Mouse (Mus musculus): ENCODE data around the gene Tgfb3. TPM values are rescaled to one million over a fixed set of nuclear protein-coding genes. Genes with fewer than 3 reads are reported as not detected.
A peak's percentile ranks its signal among the peaks of the same experiment; 100 is the strongest.

The Tgfb3 gene
- total and polyA plus RNA-seq, 2 experiments, result 0.46 to 0.84 TPM

DNA sequence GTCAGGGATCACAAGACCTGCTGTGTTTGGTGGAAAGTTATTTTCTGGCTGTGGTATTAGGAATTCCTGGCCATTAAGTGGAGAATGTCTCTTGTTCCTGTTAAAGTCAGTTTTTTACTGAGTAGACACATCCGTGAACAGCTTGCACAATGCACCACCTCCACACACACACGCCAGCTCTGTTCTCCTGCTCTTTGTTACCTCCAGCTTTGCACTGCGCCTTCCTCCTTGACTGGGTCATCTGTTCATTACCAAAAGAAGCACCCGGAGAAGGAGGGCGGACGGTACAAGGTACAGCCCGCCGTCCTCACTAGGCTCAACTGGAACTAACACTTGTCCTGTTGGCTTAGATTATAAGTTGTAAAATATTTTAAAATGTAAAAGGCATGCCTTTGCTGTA is 23.8 kb upstream of the Tgfb3 start:
- TF ChIP-seq CTCF (IDR thresholded peaks at IDR 0.05; ENCODE audit: low read depth, low read length) (no peak), POLR2A (IDR thresholded peaks at IDR 0.05; ENCODE audit: extremely low read depth, insufficient read depth, low read length) (no peak)
- 83% methylated on average over 8 of the region's 8 CpGs for WGBS
- H3K36me3 ChIP-seq (ENCODE audit: control insufficient read depth, insufficient read depth, low read length), result no peaks in the 10 kb centered on the region
- H3K79me2 ChIP-seq (ENCODE audit: control insufficient read depth, insufficient read depth, low read length), result no peaks in the 10 kb centered on the region
- H3K4me3 ChIP-seq (ENCODE audit: insufficient read depth, low read depth, low read length), result no peak overlapping the region
- no peak overlapping the region for H3K27ac ChIP-seq (replicated peaks; ENCODE audit: insufficient read depth, low read depth, low read length)
- no peaks in the 10 kb centered on the region for H3K27me3 ChIP-seq (ENCODE audit: control insufficient read depth, insufficient read depth, low read length)
- H3K9ac ChIP-seq (ENCODE audit: low read depth, low read length), result no peak overlapping the region
- no peaks in the 10 kb centered on the region; the same call in 1 of the 2 replicates for H3K4me1 ChIP-seq (ENCODE audit: control insufficient read depth, insufficient read depth, low read length)
- DNase-seq (ENCODE audit: extremely low read depth, low read depth, low spot score), result no peak

DNA sequence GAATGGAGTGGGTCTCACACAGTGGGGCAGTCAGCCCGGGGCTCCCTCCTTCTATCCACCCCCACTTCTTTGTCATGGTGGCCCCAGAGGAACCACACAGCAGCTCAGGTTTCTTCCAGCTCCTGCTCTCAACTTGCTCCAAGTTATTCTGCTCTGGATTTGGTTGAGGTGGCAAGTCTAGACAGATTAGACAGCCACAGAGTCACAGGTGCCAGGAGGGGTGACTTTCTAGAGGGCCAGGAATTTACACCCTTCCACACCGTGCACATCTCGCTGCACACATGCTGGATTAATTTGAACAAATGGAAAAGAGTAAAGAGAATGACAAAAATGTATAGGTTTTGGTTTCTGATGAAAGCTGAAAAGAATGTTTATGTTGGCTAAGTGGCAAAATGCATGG is 21.9 kb upstream of the Tgfb3 start:
- H3K4me3 ChIP-seq (ENCODE audit: insufficient read depth, low read depth, low read length), result no peak overlapping the region
- no peak for DNase-seq (ENCODE audit: extremely low read depth, low read depth, low spot score)
- no peaks in the 10 kb centered on the region for H3K27me3 ChIP-seq (ENCODE audit: control insufficient read depth, insufficient read depth, low read length)
- no peaks in the 10 kb centered on the region; the same call in 1 of the 2 replicates for H3K4me1 ChIP-seq (ENCODE audit: control insufficient read depth, insufficient read depth, low read length)
- no peaks in the 10 kb centered on the region for H3K79me2 ChIP-seq (ENCODE audit: control insufficient read depth, insufficient read depth, low read length)
- TF ChIP-seq CTCF (IDR thresholded peaks at IDR 0.05; ENCODE audit: low read depth, low read length) (no peak), POLR2A (IDR thresholded peaks at IDR 0.05; ENCODE audit: extremely low read depth, insufficient read depth, low read length) (no peak)
- no peak overlapping the region for H3K27ac ChIP-seq (replicated peaks; ENCODE audit: insufficient read depth, low read depth, low read length)
- 97% methylated on average over 3 of the region's 3 CpGs for WGBS
- no peak overlapping the region for H3K9ac ChIP-seq (ENCODE audit: low read depth, low read length)
- H3K36me3 ChIP-seq (ENCODE audit: control insufficient read depth, insufficient read depth, low read length), result no peaks in the 10 kb centered on the region

DNA sequence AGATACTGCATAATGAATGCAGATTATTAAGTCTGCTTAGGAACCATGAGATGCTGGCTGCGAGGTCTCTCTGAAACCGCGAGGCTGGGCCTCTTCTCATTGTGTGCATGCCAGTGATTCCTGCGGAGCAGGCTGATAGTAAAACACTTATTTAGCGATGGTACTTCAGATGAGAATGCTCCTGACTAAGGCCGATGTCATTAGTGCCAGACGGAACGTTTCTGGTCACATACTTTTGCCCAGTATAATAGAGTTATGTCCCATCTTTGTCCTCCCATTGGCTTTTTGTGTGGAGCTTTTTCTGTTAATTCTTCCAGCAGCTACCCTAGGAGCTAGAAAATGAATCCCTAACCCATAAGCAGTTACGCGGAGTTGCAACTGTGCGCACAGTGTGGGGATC is 18.9 kb upstream of the Tgfb3 start:
- no peaks in the 10 kb centered on the region for H3K27me3 ChIP-seq (ENCODE audit: control insufficient read depth, insufficient read depth, low read length)
- H3K36me3 ChIP-seq (ENCODE audit: control insufficient read depth, insufficient read depth, low read length), result no peaks in the 10 kb centered on the region
- no peak overlapping the region for H3K4me3 ChIP-seq (ENCODE audit: insufficient read depth, low read depth, low read length)
- H3K27ac ChIP-seq (replicated peaks; ENCODE audit: insufficient read depth, low read depth, low read length), result no peak overlapping the region
- DNase-seq (ENCODE audit: extremely low read depth, low read depth, low spot score), result no peak
- no peak overlapping the region for H3K9ac ChIP-seq (ENCODE audit: low read depth, low read length)
- TF ChIP-seq CTCF (IDR thresholded peaks at IDR 0.05; ENCODE audit: low read depth, low read length) (no peak), POLR2A (IDR thresholded peaks at IDR 0.05; ENCODE audit: extremely low read depth, insufficient read depth, low read length) (no peak)
- no peaks in the 10 kb centered on the region for H3K4me1 ChIP-seq (ENCODE audit: control insufficient read depth, insufficient read depth, low read length)
- WGBS, result 93% methylated on average over 11 of the region's 11 CpGs
- H3K79me2 ChIP-seq (ENCODE audit: control insufficient read depth, insufficient read depth, low read length), result no peaks in the 10 kb centered on the region

DNA sequence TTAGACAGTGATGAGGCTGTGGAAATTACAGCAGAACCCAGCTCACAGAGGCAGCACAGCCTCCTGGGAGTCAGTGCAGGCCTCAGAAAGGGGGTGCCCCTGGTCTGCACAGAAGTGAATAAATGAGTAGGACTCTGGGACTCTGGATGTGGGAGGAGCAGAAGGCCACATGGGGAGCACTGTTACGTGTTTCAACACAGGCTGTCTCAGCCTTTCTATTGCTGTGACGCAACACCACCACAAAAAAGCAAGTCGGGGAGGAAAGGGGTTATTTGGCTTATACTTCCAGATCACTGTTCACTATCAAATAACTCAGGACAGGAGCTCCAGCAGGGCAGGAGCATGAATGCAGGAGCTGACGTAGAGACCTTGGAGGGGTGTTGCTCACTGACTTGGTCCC is 17.0 kb upstream of the Tgfb3 start:
- TF ChIP-seq CTCF (IDR thresholded peaks at IDR 0.05; ENCODE audit: low read depth, low read length) (no peak), POLR2A (IDR thresholded peaks at IDR 0.05; ENCODE audit: extremely low read depth, insufficient read depth, low read length) (no peak)
- Histone ChIP-seq H3K4me3 (ENCODE audit: insufficient read depth, low read depth, low read length) (no peak overlapping the region), H3K4me1 (ENCODE audit: control insufficient read depth, insufficient read depth, low read length) (no peaks in the 10 kb centered on the region), H3K36me3 (ENCODE audit: control insufficient read depth, insufficient read depth, low read length) (no peaks in the 10 kb centered on the region), H3K27ac (replicated peaks; ENCODE audit: insufficient read depth, low read depth, low read length) (no peak overlapping the region), H3K79me2 (ENCODE audit: control insufficient read depth, insufficient read depth, low read length) (no peaks in the 10 kb centered on the region), H3K9ac (ENCODE audit: low read depth, low read length) (no peak overlapping the region), H3K27me3 (ENCODE audit: control insufficient read depth, insufficient read depth, low read length) (no peaks in the 10 kb centered on the region)
- no peak for DNase-seq (ENCODE audit: extremely low read depth, low read depth, low spot score)
- 59% methylated on average over 4 of the region's 4 CpGs for WGBS

DNA sequence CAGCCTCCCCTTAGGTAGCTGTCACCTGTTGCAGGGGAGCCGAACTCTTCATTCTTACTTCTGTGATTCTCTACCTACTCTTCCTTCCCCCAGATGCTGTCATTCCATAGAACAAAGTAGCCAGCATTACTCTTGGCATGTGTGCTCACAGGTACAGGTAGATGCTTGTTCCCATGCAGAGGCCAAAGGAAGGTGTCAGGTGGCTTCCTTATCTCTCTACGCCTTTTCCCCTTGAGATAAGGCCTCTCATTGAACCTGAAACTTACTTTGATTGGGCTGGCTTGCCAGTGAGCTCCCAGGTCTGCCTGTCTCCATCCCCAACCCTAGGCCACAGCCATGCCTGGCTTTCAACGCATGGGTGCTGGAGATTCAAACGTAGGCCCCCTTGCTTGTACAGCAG is 15.2 kb upstream of the Tgfb3 start:
- no peaks in the 10 kb centered on the region for H3K36me3 ChIP-seq (ENCODE audit: control insufficient read depth, insufficient read depth, low read length)
- H3K9ac ChIP-seq (ENCODE audit: low read depth, low read length), result no peak overlapping the region
- no peak overlapping the region for H3K4me3 ChIP-seq (ENCODE audit: insufficient read depth, low read depth, low read length)
- no peaks in the 10 kb centered on the region for H3K79me2 ChIP-seq (ENCODE audit: control insufficient read depth, insufficient read depth, low read length)
- no peak overlapping the region for H3K27ac ChIP-seq (replicated peaks; ENCODE audit: insufficient read depth, low read depth, low read length)
- TF ChIP-seq CTCF (IDR thresholded peaks at IDR 0.05; ENCODE audit: low read depth, low read length) (no peak), POLR2A (IDR thresholded peaks at IDR 0.05; ENCODE audit: extremely low read depth, insufficient read depth, low read length) (no peak)
- WGBS, result 93% methylated on average over 4 of the region's 4 CpGs
- no peaks in the 10 kb centered on the region for H3K4me1 ChIP-seq (ENCODE audit: control insufficient read depth, insufficient read depth, low read length)
- no peak for DNase-seq (ENCODE audit: extremely low read depth, low read depth, low spot score)
- H3K27me3 ChIP-seq (ENCODE audit: control insufficient read depth, insufficient read depth, low read length), result no peaks in the 10 kb centered on the region

DNA sequence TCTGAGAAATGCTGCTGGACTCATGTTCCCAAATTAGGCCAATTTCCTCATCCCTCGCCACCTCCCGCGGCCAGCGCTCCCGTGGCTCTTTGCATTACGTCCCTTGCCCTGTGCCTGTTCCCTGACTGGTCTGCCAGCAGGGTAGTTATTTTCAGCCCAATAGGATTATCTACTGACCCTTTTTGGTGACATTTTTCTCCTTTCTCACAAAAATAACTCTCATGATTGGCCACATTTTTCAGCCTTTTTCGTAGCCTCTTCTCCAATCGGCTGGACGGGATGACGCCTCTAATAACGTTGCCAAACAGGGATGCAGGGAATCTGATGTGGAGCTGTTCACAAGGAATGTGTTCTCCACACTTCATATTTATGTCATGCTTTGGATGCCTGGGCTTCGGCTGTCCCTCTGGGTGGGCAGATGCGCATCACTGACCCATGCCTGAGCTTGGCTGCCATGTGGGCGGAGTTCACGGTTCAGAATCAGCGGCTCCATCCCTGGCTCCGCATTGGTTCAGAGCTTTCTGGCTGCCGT is 12.8 kb upstream of the Tgfb3 start:
- 78% methylated on average over 18 of the region's 18 CpGs for WGBS
- TF ChIP-seq POLR2A (IDR thresholded peaks at IDR 0.05; ENCODE audit: extremely low read depth, insufficient read depth, low read length) (no peak), CTCF (IDR thresholded peaks at IDR 0.05; ENCODE audit: low read depth, low read length) (no peak)
- no peaks in the 10 kb centered on the region for H3K36me3 ChIP-seq (ENCODE audit: control insufficient read depth, insufficient read depth, low read length)
- no peaks in the 10 kb centered on the region for H3K27me3 ChIP-seq (ENCODE audit: control insufficient read depth, insufficient read depth, low read length)
- DNase-seq (ENCODE audit: extremely low read depth, low read depth, low spot score), result peak; percentile 17
- H3K9ac ChIP-seq (ENCODE audit: low read depth, low read length), result no peak overlapping the region
- H3K27ac ChIP-seq (replicated peaks; ENCODE audit: insufficient read depth, low read depth, low read length), result no peak overlapping the region
- H3K4me1 ChIP-seq (ENCODE audit: control insufficient read depth, insufficient read depth, low read length), result no peaks in the 10 kb centered on the region
- no peaks in the 10 kb centered on the region for H3K79me2 ChIP-seq (ENCODE audit: control insufficient read depth, insufficient read depth, low read length)
- no peak overlapping the region for H3K4me3 ChIP-seq (ENCODE audit: insufficient read depth, low read depth, low read length)
